Mouse (Mus musculus) E14TG2a.4 (cell line): ENCODE results near the gene L3mbtl4.

Experiments used
- CTCF ChIP-seq: conservative IDR thresholded peaks from 2 replicates; pipeline ENCODE4 v1.5.1; 2014; ENCODE audit warnings: low read length
- POU5F1 ChIP-seq: IDR thresholded peaks from 2 replicates; pipeline ENCODE4 v1.6.1; 2014; ENCODE audit warnings: low read length, borderline replicate concordance

- TF ChIP-seq CTCF (no peak), POU5F1 (no peak)
Measured at GRCm38 (mm10) chr17:68230484-68230883, 43.1 kb upstream of the L3mbtl4 start.
